Mouse (Mus musculus): Measurements from ENCODE around the gene Setdb1. TPM values are rescaled to one million over a fixed set of nuclear protein-coding genes. Genes with fewer than 3 reads are reported as not detected.
A peak's percentile ranks its signal among the peaks of the same experiment; 100 is the strongest.

The Setdb1 gene
- polyA plus RNA-seq, 1 experiment from 2014 or later = 52.0 TPM

- no peak for DNase-seq
Observed at GRCm38 (mm10) chr3:95284501-95285281, 72.3 kb downstream of the Setdb1 start.

GRCm38 (mm10) chr3:95284062-95284461 lies 72.9 kb downstream of the Setdb1 start:
- no peak overlapping the region for H3K27ac ChIP-seq (ENCODE audit: low read depth)
- H3K4me3 ChIP-seq (ENCODE audit: low read depth, low read length) = peak overlapping the region; percentile 59
- 10% methylated on average over 1 of the region's 1 CpGs for WGBS
- no peak for TF ChIP-seq CTCF (IDR thresholded peaks at IDR 0.05; ENCODE audit: low read depth)
- H3K36me3 ChIP-seq (ENCODE audit: insufficient read depth) = peaks cover 15% of the 10 kb centered on the region; the same call in 1 of the 2 replicates
- peaks cover 5% of the 10 kb centered on the region; the same call in 1 of the 2 replicates for H3K4me1 ChIP-seq (ENCODE audit: insufficient read depth)
- ATAC-seq (ENCODE audit: insufficient read depth) (no peak), DNase-seq (no peak)
- H3K27me3 ChIP-seq (ENCODE audit: insufficient read depth, low read length) = no peaks in the 10 kb centered on the region
- peak overlapping the region; percentile 75 for H3K4me2 ChIP-seq
- no peaks in the 10 kb centered on the region for H3K9me3 ChIP-seq (ENCODE audit: low read depth, low read length)
- peak overlapping the region; percentile 83; the same call in 1 of the 2 replicates for H3K9ac ChIP-seq

More at GRCm38 (mm10) chr3:95284501-95285281, 72.3 kb downstream of the Setdb1 start:
- 0 out of 2 replicates have a peak overlapping the region, but pooled peaks have one; percentile 59 for H3K4me3 ChIP-seq (ENCODE audit: low read depth, low read length)
- H3K9ac ChIP-seq = no peak overlapping the region
- 85% methylated on average over 12 of the region's 12 CpGs for WGBS
- H3K27ac ChIP-seq (ENCODE audit: low read depth) = no peak overlapping the region
- TF ChIP-seq CTCF (IDR thresholded peaks at IDR 0.05; ENCODE audit: low read depth) = no peak
- H3K36me3 ChIP-seq (ENCODE audit: insufficient read depth) = peaks cover 16% of the 10 kb centered on the region; the same call in 1 of the 2 replicates
- no peak for ATAC-seq (ENCODE audit: insufficient read depth)
- no peaks in the 10 kb centered on the region for H3K27me3 ChIP-seq (ENCODE audit: insufficient read depth, low read length)
- H3K4me1 ChIP-seq (ENCODE audit: insufficient read depth) = peaks cover 5% of the 10 kb centered on the region; the same call in 1 of the 2 replicates
- H3K9me3 ChIP-seq (ENCODE audit: low read depth, low read length) = no peaks in the 10 kb centered on the region
- H3K4me2 ChIP-seq = peak overlapping the region; percentile 75

GRCm38 (mm10) chr3:95283589-95283941 lies 73.4 kb downstream of the Setdb1 start:
- peak overlapping the region; percentile 75 for H3K4me2 ChIP-seq
- DNase-seq = no peak
- WGBS = under 1% methylated on average over 7 of the region's 7 CpGs
- no peaks in the 10 kb centered on the region for H3K27me3 ChIP-seq (ENCODE audit: insufficient read depth, low read length)
- H3K9me3 ChIP-seq (ENCODE audit: low read depth, low read length) = no peaks in the 10 kb centered on the region
- peak overlapping the region; percentile 98 for H3K27ac ChIP-seq (ENCODE audit: low read depth)
- ATAC-seq (ENCODE audit: insufficient read depth) = no peak
- peak overlapping the region; percentile 83 for H3K9ac ChIP-seq
- peaks cover 13% of the 10 kb centered on the region; the same call in 1 of the 2 replicates for H3K36me3 ChIP-seq (ENCODE audit: insufficient read depth)
- peaks cover 5% of the 10 kb centered on the region; the same call in 1 of the 2 replicates for H3K4me1 ChIP-seq (ENCODE audit: insufficient read depth)
- TF ChIP-seq CTCF (IDR thresholded peaks at IDR 0.05; ENCODE audit: low read depth) = no peak
- peak overlapping the region; percentile 59 for H3K4me3 ChIP-seq (ENCODE audit: low read depth, low read length)

GRCm38 (mm10) chr3:95282865-95283588 lies 74.0 kb downstream of the Setdb1 start:
- H3K9me3 ChIP-seq (ENCODE audit: low read depth, low read length) = no peaks in the 10 kb centered on the region
- peak overlapping the region; percentile 59 for H3K4me3 ChIP-seq (ENCODE audit: low read depth, low read length)
- WGBS = under 1% methylated on average over 51 of the region's 51 CpGs
- H3K36me3 ChIP-seq (ENCODE audit: insufficient read depth) = peaks cover 7% of the 10 kb centered on the region; the same call in 1 of the 2 replicates
- DNase-seq (peak; percentile 88), ATAC-seq (ENCODE audit: insufficient read depth) (peak; percentile 67)
- H3K4me1 ChIP-seq (ENCODE audit: insufficient read depth) = peaks cover 5% of the 10 kb centered on the region; the same call in 1 of the 2 replicates
- H3K9ac ChIP-seq = peak overlapping the region; percentile 83
- no peaks in the 10 kb centered on the region for H3K27me3 ChIP-seq (ENCODE audit: insufficient read depth, low read length)
- peak; percentile 47 for TF ChIP-seq CTCF (IDR thresholded peaks at IDR 0.05; ENCODE audit: low read depth)
- H3K4me2 ChIP-seq = peak overlapping the region; percentile 75
- peak overlapping the region; percentile 98 for H3K27ac ChIP-seq (ENCODE audit: low read depth)

- Histone ChIP-seq H3K27me3 (ENCODE audit: insufficient read depth, low read length) (no peaks in the 10 kb centered on the region), H3K27ac (ENCODE audit: low read depth) (peak overlapping the region; percentile 98), H3K4me1 (ENCODE audit: insufficient read depth) (peaks cover 5% of the 10 kb centered on the region; the same call in 1 of the 2 replicates), H3K4me2 (peak overlapping the region; percentile 75), H3K9ac (peak overlapping the region; percentile 83), H3K4me3 (ENCODE audit: low read depth, low read length) (peak overlapping the region; percentile 59), H3K9me3 (ENCODE audit: low read depth, low read length) (no peaks in the 10 kb centered on the region), H3K36me3 (ENCODE audit: insufficient read depth) (peaks cover 3% of the 10 kb centered on the region; the same call in 1 of the 2 replicates)
- under 1% methylated on average over 11 of the region's 11 CpGs for WGBS
- TF ChIP-seq CTCF (IDR thresholded peaks at IDR 0.05; ENCODE audit: low read depth) = no peak
- DNase-seq (peak; percentile 58), ATAC-seq (ENCODE audit: insufficient read depth) (no peak)
Observed at GRCm38 (mm10) chr3:95282381-95282864, 74.6 kb downstream of the Setdb1 start.

GRCm38 (mm10) chr3:95281216-95282126 lies 75.5 kb downstream of the Setdb1 start, which contains the start of the genes Mindy1 and Prune1:
Gene Mindy1 (plus strand): TSS chr3:95281345.
Gene Prune1 (minus strand): TSS chr3:95282076.
- H3K4me2 ChIP-seq = peak within 1 kb of the TSS; percentile 75
- WGBS = under 1% methylated on average over 51 of the region's 53 CpGs
- no peaks in the 10 kb centered on the region for H3K9me3 ChIP-seq (ENCODE audit: low read depth, low read length)
- peaks cover 5% of the 10 kb centered on the region; the same call in 1 of the 2 replicates for H3K4me1 ChIP-seq (ENCODE audit: insufficient read depth)
- H3K27ac ChIP-seq (ENCODE audit: low read depth) = peak within 1 kb of the TSS; percentile 98
- no peaks in the 10 kb centered on the region for H3K27me3 ChIP-seq (ENCODE audit: insufficient read depth, low read length)
- H3K36me3 ChIP-seq (ENCODE audit: insufficient read depth) = 0 out of 2 replicates have a peak, but pooled peaks cover 6% of the 10 kb centered on the region
- DNase-seq (peak; percentile 99), ATAC-seq (ENCODE audit: insufficient read depth) (peak; percentile 89)
- H3K4me3 ChIP-seq (ENCODE audit: low read depth, low read length) = peak within 1 kb of the TSS; percentile 59
- H3K9ac ChIP-seq = peak within 1 kb of the TSS; percentile 83
- TF ChIP-seq CTCF (IDR thresholded peaks at IDR 0.05; ENCODE audit: low read depth) = peak; percentile 57
